In the genomic region with DNA sequence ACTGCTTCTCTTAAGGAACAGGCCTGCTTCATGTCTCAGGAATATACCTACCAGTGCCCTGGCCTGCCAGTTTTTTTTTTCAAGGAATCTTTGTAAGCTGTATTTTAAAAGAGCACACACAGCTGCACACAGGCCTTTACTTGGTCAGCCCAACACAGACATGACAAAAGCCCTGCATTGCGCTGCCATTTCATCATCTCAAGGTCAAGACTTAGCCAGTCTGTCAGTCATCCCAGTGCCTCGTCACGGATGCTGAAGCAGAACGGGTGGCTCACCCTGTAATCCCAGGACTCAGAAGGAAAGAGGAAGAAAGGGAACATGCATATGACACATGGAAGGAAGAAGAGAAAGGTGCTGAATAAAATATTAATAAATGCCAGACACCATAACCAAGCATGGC, we compare ENCODE assay signal across 15 mouse cellular contexts.
"Had no signal": no experiment of that assay in that cellular context is flagged by ENCODE, and none has a peak within 500 bp of the region (broad histone marks: within the 10 kb centered on the region; RNA-seq: fewer than 3 reads in every experiment).

No protein-coding gene starts in this region.

- H3K9ac ChIP-seq: liver, embryonic 14.5 days; lung, embryonic 14.5 days; midbrain, embryonic 12.5 days; neural tube, embryonic 13.5 days; stomach, embryonic 15.5 days had no signal

- H3K27ac ChIP-seq: liver, embryonic 14.5 days; midbrain, embryonic 10.5 days; midbrain, embryonic 12.5 days; neural tube, embryonic 13.5 days; stomach, embryonic 15.5 days; stomach, postnatal 0 days had no signal

- H3K27me3 ChIP-seq: midbrain, embryonic 12.5 days; neural tube, embryonic 13.5 days; stomach, embryonic 15.5 days had no signal

- ATAC-seq: midbrain, embryonic 16.5 days had no signal

- H3K4me3 ChIP-seq: midbrain, embryonic 10.5 days; midbrain, embryonic 12.5 days; neural tube, embryonic 13.5 days; stomach, embryonic 15.5 days had no signal

- H3K9me3 ChIP-seq: midbrain, embryonic 10.5 days; midbrain, embryonic 12.5 days; neural tube, embryonic 13.5 days; stomach, embryonic 15.5 days had no signal

- DNase-seq: lung, adult 18-20 months; lung, embryonic 14.5 days; lung, postnatal 10 days; lung, postnatal 4 days; midbrain, embryonic 14.5 days; right cerebral cortex, postnatal 14 days; thymus, postnatal 14 days; thymus, postnatal 36 days had no signal

- H3K4me2 ChIP-seq: lung, embryonic 14.5 days; midbrain, embryonic 12.5 days; neural tube, embryonic 13.5 days; stomach, embryonic 15.5 days had no signal
